Mouse (Mus musculus) small intestine, adult 2 months (tissue): ENCODE measurements around the gene Samd4b. TPM values are rescaled to one million over a fixed set of nuclear protein-coding genes. Genes with fewer than 3 reads are reported as not detected.
"Not testable (repeated sequence)": the region's sequence is repeated elsewhere in the genome, so short reads cannot be mapped to it uniquely, and the experiment has no call there.

Experiments
- H3K27ac ChIP-seq: fragments of 200-500 bp; 2 replicates; pipeline ENCODE4 v1.5.1; 2012; ENCODE audit warnings: low read depth, low read length, control low read depth, inconsistent platforms; ENCODE audit not compliant: insufficient read depth
- H3K27me3 ChIP-seq: fragments of 200-500 bp; 2 replicates; pipeline ENCODE4 v1.6.1; 2012; ENCODE audit warnings: mild to moderate bottlenecking, moderate library complexity, low read length, inconsistent platforms; ENCODE audit not compliant: control insufficient read depth, insufficient read depth
- H3K36me3 ChIP-seq: fragments of 200-500 bp; 2 replicates; pipeline ENCODE4 v1.6.1; 2012; ENCODE audit warnings: mild to moderate bottlenecking, low read length, control low read depth, inconsistent platforms; ENCODE audit not compliant: control insufficient read depth, insufficient read depth
- H3K4me1 ChIP-seq: fragments of 200-500 bp; 2 replicates; pipeline ENCODE4 v1.6.1; 2012; ENCODE audit warnings: low read length, inconsistent platforms, mixed read lengths; ENCODE audit not compliant: control insufficient read depth, insufficient read depth, insufficient read length
- H3K4me3 ChIP-seq: fragments of 200-500 bp; 2 replicates; pipeline ENCODE4 v1.5.1; 2012; ENCODE audit warnings: low read depth, mild to moderate bottlenecking, control low read depth, inconsistent platforms, low read length, moderate library complexity
- CTCF ChIP-seq: fragments of 200-500 bp; IDR thresholded peaks from 2 replicates; pipeline ENCODE4 v1.5.1; 2012; ENCODE audit warnings: low read depth, mild to moderate bottlenecking, control low read depth, inconsistent platforms, low read length, moderate library complexity, mixed read lengths; ENCODE audit not compliant: insufficient replicate concordance, insufficient read length; ENCODE audit errors: extremely low read depth
- POLR2A ChIP-seq: fragments of 200-500 bp; IDR thresholded peaks from 2 replicates; pipeline ENCODE4 v1.6.1; 2012; ENCODE audit warnings: low read depth, mild to moderate bottlenecking, control low read depth, inconsistent platforms, low read length, moderate library complexity
- WGBS: fragments of 180-500 bp; shearing (Covaris S2); methylation state at CpG from one replicate; pipeline ENCODE4 v1.1.7; 2018; 5-methylcytosine and 5-hydroxymethylcytosine counted together
- polyA plus RNA-seq: library from polyadenylated mRNA; depleted of rRNA; stranded (reverse); fragments of >200 nt; gene quantifications from 2 replicates; pipeline ENCODE4 v1.2.3, GENCODE M21; 2012

Gene Samd4b
- polyA plus RNA-seq, 1 experiment = 82.0 TPM

DNA sequence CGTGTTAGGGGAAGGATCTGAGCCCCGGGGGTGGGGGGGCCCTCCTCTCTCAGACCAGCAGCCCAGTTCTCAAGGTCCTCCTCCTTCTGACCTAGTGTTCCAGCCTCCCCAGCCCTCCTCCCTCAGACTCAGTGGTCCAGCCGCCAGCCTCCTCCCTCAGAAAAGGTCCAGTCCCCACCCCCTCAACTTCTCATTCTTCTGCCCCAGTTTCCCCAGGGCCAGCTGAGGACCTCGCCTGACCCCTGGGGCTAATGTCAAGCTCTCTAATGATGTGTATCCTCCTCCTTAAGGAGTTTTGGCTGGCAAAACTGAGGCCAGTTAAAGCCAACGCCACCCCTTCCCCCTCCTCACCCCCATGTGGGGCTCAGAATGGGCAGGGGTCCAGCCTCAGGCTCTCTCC is 50.8 kb downstream of the Samd4b start, which contains the start of gene Nccrp1:
Nccrp1 (minus strand) TSS at position 101 of the 400 bp plus-strand sequence.
- WGBS = 17% methylated on average over 5 of the region's 5 CpGs
- no peak within 1 kb of the TSS for H3K27ac ChIP-seq
- TF ChIP-seq CTCF (no peak), POLR2A (no peak)
- H3K36me3 ChIP-seq = no peaks in the 10 kb centered on the region
- peaks cover 4% of the 10 kb centered on the region for H3K4me1 ChIP-seq
- H3K4me3 ChIP-seq = no peak within 1 kb of the TSS
- H3K27me3 ChIP-seq = peaks cover 18% of the 10 kb centered on the region

DNA sequence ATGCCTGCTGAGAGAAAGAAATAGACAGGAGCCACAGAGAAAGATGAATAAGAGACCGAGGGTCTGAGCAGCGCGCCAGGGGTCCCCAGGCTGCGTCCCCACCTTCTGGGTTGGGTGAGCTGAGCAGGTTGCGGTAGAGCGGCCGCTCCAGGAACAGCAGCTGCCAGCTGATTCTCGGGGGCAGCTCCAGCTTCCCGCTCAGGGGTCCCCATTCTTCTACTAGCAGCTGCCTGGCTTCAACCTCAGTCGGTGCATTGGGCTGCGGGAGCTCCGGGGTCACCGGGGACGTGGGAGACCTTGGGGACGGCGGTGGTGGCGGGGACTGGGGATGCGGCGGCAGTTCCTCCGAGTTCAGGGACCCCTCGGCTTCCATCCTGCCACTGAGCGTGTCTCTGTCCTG is 51.3 kb downstream of the Samd4b start:
- H3K4me1 ChIP-seq = peaks cover 4% of the 10 kb centered on the region
- H3K27me3 ChIP-seq = peaks cover 18% of the 10 kb centered on the region
- H3K27ac ChIP-seq = no peak overlapping the region
- 7% methylated on average over 22 of the region's 22 CpGs for WGBS
- TF ChIP-seq CTCF (no peak), POLR2A (no peak)
- no peak overlapping the region for H3K4me3 ChIP-seq
- H3K36me3 ChIP-seq = no peaks in the 10 kb centered on the region

DNA sequence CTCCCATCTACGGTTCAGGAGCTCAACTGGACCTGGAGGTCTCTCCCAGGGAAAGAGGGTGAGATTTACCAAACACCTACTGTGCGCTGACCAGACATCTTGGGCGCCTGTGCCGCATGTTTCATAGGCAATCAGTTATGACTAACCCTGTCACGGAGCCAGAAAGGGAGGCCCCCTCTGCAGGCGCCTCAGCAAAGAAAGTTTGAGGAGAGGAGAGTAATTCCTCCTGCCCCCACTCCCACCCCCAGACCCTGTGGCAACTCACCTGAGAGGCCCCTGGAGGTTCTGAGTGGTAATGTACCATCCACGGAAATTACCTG is 52.1 kb downstream of the Samd4b start:
- peaks cover 18% of the 10 kb centered on the region for H3K27me3 ChIP-seq
- TF ChIP-seq CTCF (no peak), POLR2A (no peak)
- H3K27ac ChIP-seq = no peak overlapping the region
- H3K4me3 ChIP-seq = no peak overlapping the region
- no peaks in the 10 kb centered on the region for H3K36me3 ChIP-seq
- H3K4me1 ChIP-seq = peaks cover 6% of the 10 kb centered on the region
- 57% methylated on average over 7 of the region's 7 CpGs for WGBS

DNA sequence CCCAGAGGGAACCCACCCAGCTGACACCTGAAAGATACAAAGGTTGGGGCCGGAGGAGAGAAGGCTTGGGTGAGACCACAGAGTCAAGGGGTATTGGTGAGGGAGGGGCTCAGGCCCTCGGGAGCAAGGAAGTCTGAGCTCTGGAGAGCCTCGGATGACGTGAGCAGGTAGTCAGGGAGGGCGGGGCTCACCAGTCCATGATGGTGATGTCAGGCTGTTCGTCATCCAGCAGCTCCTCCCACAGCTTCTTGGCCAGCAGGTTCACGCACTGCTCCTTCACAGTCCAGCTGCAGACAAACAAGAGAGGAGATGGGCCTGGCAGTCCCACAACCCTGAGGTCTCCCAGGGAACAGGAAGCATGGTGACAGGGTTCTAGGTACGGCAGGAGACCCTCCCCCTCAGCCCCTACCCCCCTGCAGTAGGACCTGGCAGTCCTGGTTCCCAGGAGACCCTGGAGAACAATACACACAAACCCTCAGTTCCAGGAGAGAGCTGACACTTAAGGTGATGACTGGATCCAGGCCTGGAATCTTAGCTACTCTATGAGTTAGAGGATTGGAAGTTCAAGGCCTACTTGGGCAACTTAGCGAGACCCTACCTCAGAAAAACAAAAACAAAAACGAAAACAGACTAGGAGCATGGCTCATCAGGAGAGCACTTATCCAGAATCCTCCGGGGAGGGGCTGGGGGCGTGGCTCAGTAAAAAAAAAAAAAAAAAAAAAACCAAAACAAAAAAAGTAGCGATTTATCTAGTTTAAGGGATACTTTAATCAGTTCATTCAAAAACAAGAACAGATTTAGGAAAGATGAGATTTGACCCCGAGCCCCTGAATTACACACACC is 52.7 kb downstream of the Samd4b start:
- H3K27me3 ChIP-seq = peaks cover 18% of the 10 kb centered on the region
- no peak overlapping the region for H3K27ac ChIP-seq
- no peak for TF ChIP-seq POLR2A
- TF ChIP-seq CTCF = no peak
- H3K4me3 ChIP-seq = no peak overlapping the region
- peaks cover 8% of the 10 kb centered on the region for H3K4me1 ChIP-seq
- 27% methylated on average over 14 of the region's 14 CpGs for WGBS
- H3K36me3 ChIP-seq = no peaks in the 10 kb centered on the region

DNA sequence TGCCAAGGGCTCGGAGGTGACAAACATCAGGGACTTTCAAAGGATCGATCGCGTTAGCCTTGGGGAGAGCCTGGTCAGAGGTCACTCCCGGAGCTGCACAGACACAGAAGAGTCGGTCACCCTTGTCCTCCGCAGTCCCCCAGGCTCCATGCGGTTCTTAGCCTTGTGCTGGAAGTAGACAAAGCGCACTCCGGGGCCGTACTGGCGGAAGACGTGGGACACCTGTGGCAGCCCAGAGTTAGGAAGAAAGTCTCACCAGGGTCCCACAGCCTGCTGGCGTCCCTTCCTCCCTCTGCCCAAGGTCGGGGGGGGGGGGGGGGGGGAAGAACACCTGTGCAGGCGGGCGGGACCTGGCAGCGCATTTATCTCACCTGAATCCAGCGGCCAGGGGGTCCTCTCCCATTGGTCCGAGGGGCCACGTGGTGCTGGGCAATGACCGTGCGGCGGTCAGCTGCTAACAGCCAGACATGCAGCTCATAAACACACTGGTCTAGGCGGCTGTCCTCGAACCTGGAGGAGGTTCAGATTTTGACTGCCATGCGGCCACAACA is 53.8 kb downstream of the Samd4b start:
- peaks cover 18% of the 10 kb centered on the region for H3K27me3 ChIP-seq
- peaks cover 8% of the 10 kb centered on the region for H3K4me1 ChIP-seq
- H3K4me3 ChIP-seq = 0 out of 2 replicates have a peak overlapping the region, but pooled peaks have one; percentile 2
- 8% methylated on average over 27 of the region's 27 CpGs for WGBS
- no peak overlapping the region for H3K27ac ChIP-seq
- no peak for TF ChIP-seq POLR2A
- no peak for TF ChIP-seq CTCF
- no peaks in the 10 kb centered on the region for H3K36me3 ChIP-seq

DNA sequence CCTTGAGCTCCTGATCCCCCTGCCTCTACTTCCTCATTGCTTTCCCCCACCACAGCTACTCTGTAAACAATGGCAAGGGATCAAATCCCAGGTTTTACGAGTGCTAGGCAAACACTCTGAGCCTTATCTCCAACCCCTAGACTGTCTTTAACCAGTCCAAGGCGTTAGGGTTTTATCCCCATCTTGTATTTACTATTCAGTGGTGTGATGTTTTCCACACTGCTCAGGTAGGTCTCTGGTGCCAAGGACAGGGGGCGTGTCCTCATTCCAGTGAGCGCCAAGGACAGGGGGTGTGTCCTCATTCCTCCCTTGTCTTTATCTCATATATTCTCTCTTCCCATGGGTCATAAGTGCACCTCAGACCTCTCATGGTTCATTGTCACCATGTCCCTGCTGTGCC is 57.4 kb downstream of the Samd4b start, which contains the start of gene Sycn:
Sycn (plus strand) TSS at position 360 of the 400 bp plus-strand sequence.
- H3K4me1 ChIP-seq = peaks cover 8% of the 10 kb centered on the region
- peaks cover 5% of the 10 kb centered on the region; the same call in 1 of the 2 replicates for H3K27me3 ChIP-seq
- no peak for TF ChIP-seq POLR2A
- TF ChIP-seq CTCF = no peak
- H3K36me3 ChIP-seq = no peaks in the 10 kb centered on the region
- H3K4me3 ChIP-seq = no peak within 1 kb of the TSS
- H3K27ac ChIP-seq = no peak within 1 kb of the TSS
- WGBS = 21% methylated on average over 4 of the region's 4 CpGs

DNA sequence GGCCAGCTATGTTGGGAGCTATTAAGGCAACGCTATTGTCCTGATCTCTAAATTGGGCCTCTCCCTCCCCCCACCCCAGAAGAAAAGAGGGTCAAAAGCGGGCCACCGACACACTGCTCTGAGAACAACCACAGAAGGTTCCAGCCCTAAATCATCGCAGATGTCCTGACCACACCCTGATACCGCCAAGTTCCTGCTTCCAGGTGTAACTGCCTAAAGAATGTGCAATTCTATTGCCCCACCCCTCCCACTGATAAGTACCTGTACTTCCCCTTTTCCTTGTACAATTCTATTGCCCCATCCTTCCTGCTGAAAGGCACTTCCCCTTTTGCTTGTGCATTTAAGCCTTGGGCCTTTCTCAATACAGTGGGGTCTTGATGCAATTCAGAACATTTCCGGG is 59.1 kb downstream of the Samd4b start:
- not testable (repeated sequence) for H3K4me1 ChIP-seq, H3K36me3 ChIP-seq, H3K27me3 ChIP-seq, H3K27ac ChIP-seq, H3K4me3 ChIP-seq
- WGBS = 74% methylated on average over 6 of the region's 6 CpGs

DNA sequence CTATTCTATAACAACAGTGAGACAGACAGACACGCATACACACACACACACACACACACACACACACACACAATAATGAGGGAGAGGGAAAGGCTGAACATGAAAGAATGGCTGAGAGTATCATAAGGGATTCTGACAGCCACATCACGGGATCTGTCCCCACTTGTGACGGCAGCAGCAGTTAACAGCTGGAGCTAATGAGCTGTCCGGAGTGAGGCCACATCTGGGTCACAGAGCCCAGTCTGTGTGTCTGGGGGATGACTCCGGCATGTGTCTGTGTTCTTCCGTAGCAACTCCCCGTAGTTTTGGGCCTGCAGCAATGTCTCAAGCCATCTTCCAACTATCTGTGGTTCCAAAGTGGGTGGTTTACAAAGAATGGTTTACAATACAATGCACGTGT is 65.9 kb downstream of the Samd4b start:
- WGBS = 87% methylated on average over 8 of the region's 8 CpGs
- H3K4me1 ChIP-seq = no peaks in the 10 kb centered on the region; the same call in 1 of the 2 replicates
- H3K4me3 ChIP-seq = no peak overlapping the region
- no peaks in the 10 kb centered on the region for H3K27me3 ChIP-seq
- H3K27ac ChIP-seq = no peak overlapping the region
- H3K36me3 ChIP-seq = no peaks in the 10 kb centered on the region
- TF ChIP-seq POLR2A (no peak), CTCF (no peak)
